Mouse (Mus musculus) MEL (cell line): ENCODE measurements around the gene Synpo2. TPM values are rescaled to one million over a fixed set of nuclear protein-coding genes. Genes with fewer than 3 reads are reported as not detected.

Source experiments
- DNase-seq: peaks from one replicate; pipeline ENCODE4 v3.0.0; 2011; ENCODE audit warnings: low read depth, low spot score
- H3K27ac ChIP-seq: 2 replicates; pipeline ENCODE4 v1.5.1; 2012; ENCODE audit warnings: low read depth, mild to moderate bottlenecking, control low read depth, low read length, moderate library complexity; ENCODE audit not compliant: control insufficient read depth
- H3K27me3 ChIP-seq, 2 experiments: fragments of 150-350 bp in 1 of 2; sonication (generic) in 1 of 2; 2 replicates each; pipeline ENCODE4 v1.6.1; 2012; ENCODE audit warnings: low read length in 2 of 2, mild to moderate bottlenecking in 2 of 2, improper control_type of control experiment in 1 of 2, moderate library complexity in 1 of 2; ENCODE audit not compliant: insufficient read depth in 2 of 2, control insufficient read depth in 1 of 2
- H3K36me3 ChIP-seq, 2 experiments: 2 replicates each; pipeline ENCODE4 v1.6.1; 2012 to 2014; ENCODE audit warnings: low read length in 2 of 2, improper control_type of control experiment in 1 of 2, inconsistent platforms in 1 of 2, mild to moderate bottlenecking in 1 of 2; ENCODE audit not compliant: insufficient read depth in 2 of 2, control insufficient read depth in 1 of 2
- H3K4me1 ChIP-seq, 2 experiments: fragments of 150-350 bp in 1 of 2; sonication (generic) in 1 of 2; 2 replicates each; pipeline ENCODE4 v1.6.1; 2012; ENCODE audit warnings: low read length in 2 of 2, improper control_type of control experiment in 1 of 2, mild to moderate bottlenecking in 1 of 2; ENCODE audit not compliant: insufficient read depth in 2 of 2, control insufficient read depth in 1 of 2
- H3K4me3 ChIP-seq, 2 experiments: fragments of 150-350 bp in 1 of 2; sonication (generic) in 1 of 2; 2 replicates each; pipeline ENCODE4 v1.5.1; 2012; ENCODE audit warnings: low read depth in 2 of 2, low read length in 2 of 2, mild to moderate bottlenecking in 2 of 2, moderate library complexity in 2 of 2, control low read depth in 1 of 2, improper control_type of control experiment in 1 of 2; ENCODE audit not compliant: control insufficient read depth in 1 of 2, insufficient read depth in 1 of 2
- H3K79me2 ChIP-seq: 2 replicates; pipeline ENCODE4 v1.6.1; 2012; ENCODE audit warnings: mild to moderate bottlenecking, low read length, moderate library complexity; ENCODE audit not compliant: control insufficient read depth, poor library complexity, insufficient read depth
- H3K9ac ChIP-seq: 2 replicates; pipeline ENCODE4 v1.6.1; 2012; ENCODE audit warnings: low read depth, mild to moderate bottlenecking, control low read depth, low read length, moderate library complexity; ENCODE audit not compliant: control insufficient read depth, poor library complexity, severe bottlenecking
- H3K9me3 ChIP-seq: fragments of 150-350 bp; sonication (generic); replicated peaks from 2 replicates; pipeline ENCODE4 v1.6.1; 2012; ENCODE audit warnings: mild to moderate bottlenecking, low read length, improper control_type of control experiment, moderate library complexity; ENCODE audit not compliant: insufficient read depth
- BHLHE40 ChIP-seq: IDR thresholded peaks from 2 replicates; pipeline ENCODE4 v1.6.1; 2012; ENCODE audit warnings: low read depth, mild to moderate bottlenecking, inconsistent platforms, low read length, improper control_type of control experiment, borderline replicate concordance
- CHD1 ChIP-seq: IDR thresholded peaks from 2 replicates; pipeline ENCODE4 v1.6.1; 2012; ENCODE audit warnings: low read depth, mild to moderate bottlenecking, inconsistent platforms, low read length, improper control_type of control experiment
- CHD2 ChIP-seq: IDR thresholded peaks from 2 replicates; pipeline ENCODE4 v1.6.1; 2011; ENCODE audit warnings: low read length, improper control_type of control experiment
- E2F4 ChIP-seq: IDR thresholded peaks from 2 replicates; pipeline ENCODE4 v1.6.1; 2011; ENCODE audit warnings: low read depth, low read length, improper control_type of control experiment, borderline replicate concordance
- EP300 ChIP-seq, 2 experiments: IDR thresholded peaks; 2 replicates each; pipeline ENCODE4 v1.6.1; 2011; ENCODE audit warnings: improper control_type of control experiment in 2 of 2, low read length in 2 of 2, low read depth in 1 of 2, mild to moderate bottlenecking in 1 of 2
- ETS1 ChIP-seq: IDR thresholded peaks from 2 replicates; pipeline ENCODE4 v1.6.1; 2012; ENCODE audit warnings: low read depth, mild to moderate bottlenecking, inconsistent platforms, low read length, improper control_type of control experiment, moderate library complexity
- GABPA ChIP-seq: IDR thresholded peaks from 2 replicates; pipeline ENCODE4 v1.6.1; 2012; ENCODE audit warnings: low read depth, mild to moderate bottlenecking, inconsistent platforms, low read length, improper control_type of control experiment, moderate library complexity
- GATA1 ChIP-seq: IDR thresholded peaks from 2 replicates; pipeline ENCODE4 v1.6.1; 2011; ENCODE audit warnings: low read depth, low read length, improper control_type of control experiment
- HCFC1 ChIP-seq: IDR thresholded peaks from 2 replicates; pipeline ENCODE4 v1.6.1; 2012; ENCODE audit warnings: low read depth, mild to moderate bottlenecking, inconsistent platforms, low read length, improper control_type of control experiment, moderate library complexity
- KAT2A ChIP-seq: conservative IDR thresholded peaks from 2 replicates; pipeline ENCODE4 v1.6.1; 2012; ENCODE audit warnings: low read depth, low read length, improper control_type of control experiment, inconsistent platforms
- MAFK ChIP-seq: IDR thresholded peaks from 2 replicates; pipeline ENCODE4 v1.6.1; 2011; ENCODE audit warnings: low read depth, mild to moderate bottlenecking, low read length, improper control_type of control experiment, borderline replicate concordance
- MAX ChIP-seq: IDR thresholded peaks from 2 replicates; pipeline ENCODE4 v1.6.1; 2011; ENCODE audit warnings: low read length, improper control_type of control experiment
- NELFE ChIP-seq: IDR thresholded peaks from 2 replicates; pipeline ENCODE4 v1.6.1; 2011; ENCODE audit warnings: low read depth, low read length, improper control_type of control experiment
- NRF1 ChIP-seq: IDR thresholded peaks from 2 replicates; pipeline ENCODE4 v1.6.1; 2014; ENCODE audit warnings: low read depth, mild to moderate bottlenecking, inconsistent platforms, low read length, improper control_type of control experiment, moderate library complexity; ENCODE audit not compliant: poor library complexity, insufficient read depth, severe bottlenecking
- POLR2AphosphoS5 ChIP-seq: IDR thresholded peaks from 2 replicates; pipeline ENCODE4 v1.6.1; 2012; ENCODE audit warnings: low read depth, borderline replicate concordance, mild to moderate bottlenecking, inconsistent platforms, low read length, moderate library complexity, mixed read lengths
- RAD21 ChIP-seq: IDR thresholded peaks from 2 replicates; pipeline ENCODE4 v1.6.1; 2011; ENCODE audit warnings: mild to moderate bottlenecking, low read depth, low read length, improper control_type of control experiment
- TAL1 ChIP-seq: IDR thresholded peaks from 2 replicates; pipeline ENCODE4 v1.6.1; 2012; ENCODE audit warnings: mild to moderate bottlenecking, inconsistent platforms, low read length, moderate library complexity, mixed read lengths
- TBP ChIP-seq: IDR thresholded peaks from 2 replicates; pipeline ENCODE4 v1.8.0; 2011; ENCODE audit warnings: low read depth, low read length, improper control_type of control experiment
- UBTF ChIP-seq: IDR thresholded peaks from 2 replicates; pipeline ENCODE4 v1.6.1; 2012; ENCODE audit warnings: low read depth, mild to moderate bottlenecking, inconsistent platforms, low read length, improper control_type of control experiment, moderate library complexity, borderline replicate concordance; ENCODE audit not compliant: insufficient read depth
- USF2 ChIP-seq, 2 experiments: IDR thresholded peaks; 2 replicates each; pipeline ENCODE4 v1.6.1; 2011 to 2012; ENCODE audit warnings: improper control_type of control experiment in 2 of 2, low read length in 2 of 2, borderline replicate concordance in 1 of 2, inconsistent platforms in 1 of 2, low read depth in 1 of 2, mild to moderate bottlenecking in 1 of 2; ENCODE audit not compliant: insufficient read depth in 1 of 2
- ZC3H11A ChIP-seq: IDR thresholded peaks from 2 replicates; pipeline ENCODE4 v1.6.1; 2012; ENCODE audit warnings: low read depth, mild to moderate bottlenecking, inconsistent platforms, low read length, improper control_type of control experiment
- ZKSCAN1 ChIP-seq: IDR thresholded peaks from 2 replicates; pipeline ENCODE4 v1.6.1; 2012; ENCODE audit warnings: low read depth, mild to moderate bottlenecking, inconsistent platforms, low read length, improper control_type of control experiment, moderate library complexity
- ZMIZ1 ChIP-seq: IDR thresholded peaks from 2 replicates; pipeline ENCODE4 v1.6.1; 2012; ENCODE audit warnings: low read depth, mild to moderate bottlenecking, inconsistent platforms, low read length, improper control_type of control experiment, moderate library complexity
- polyA plus RNA-seq, 2 experiments: library from polyadenylated mRNA; stranded (reverse) in 1 of 2; unstranded in 1 of 2; fragments of >175 nt in 1 of 2; fragments of >200 nt in 1 of 2; gene quantifications; 2 replicates each; pipeline versions ENCODE4 v1.2.1 to v1.2.4; 2012; ENCODE audit warnings: low replicate concordance in 2 of 2, low read depth in 1 of 2; ENCODE audit not compliant: insufficient read length in 2 of 2, insufficient read depth in 1 of 2, missing spikeins in 1 of 2
- total RNA-seq: library from RNA; depleted of rRNA; stranded (reverse); fragments of 300-350 nt; gene quantifications from 2 replicates; pipeline ENCODE4 v1.2.3, GENCODE M21; 2012

Gene Synpo2
- total and polyA plus RNA-seq, 3 experiments, result 0.04 TPM; not detected in 2

GRCm38 (mm10) chr3:123114001-123114635 is 121.8 kb downstream of the Synpo2 start:
- H3K9me3 ChIP-seq, result no peaks in the 10 kb centered on the region
- TF ChIP-seq EP300 (IDR thresholded peaks at IDR 0.05; ENCODE audit: low read depth in 1 of 2, low read length in 2 of 2) (no peak), TAL1 (no peak), MAX (no peak), UBTF (no peak), ETS1 (no peak), POLR2AphosphoS5 (no peak), E2F4 (no peak), BHLHE40 (no peak), ZKSCAN1 (no peak), USF2 (IDR thresholded peaks at IDR 0.05; ENCODE audit: borderline replicate concordance in 1 of 2, insufficient read depth in 1 of 2, low read depth in 1 of 2, low read length in 2 of 2) (no peak), NELFE (no peak), CHD1 (no peak), CHD2 (no peak), GATA1 (no peak)
- no peaks in the 10 kb centered on the region for H3K79me2 ChIP-seq
- H3K36me3 ChIP-seq, result no peaks in the 10 kb centered on the region
- H3K27ac ChIP-seq, result no peak overlapping the region
- no peak overlapping the region for H3K9ac ChIP-seq
- no peaks in the 10 kb centered on the region for H3K4me1 ChIP-seq
- peak; percentile 7 for DNase-seq
- H3K27me3 ChIP-seq, result no peaks in the 10 kb centered on the region; a peak in 1 of 4 replicates
- no peak overlapping the region for H3K4me3 ChIP-seq

- H3K27ac ChIP-seq, result no peak overlapping the region
- no peaks in the 10 kb centered on the region for H3K36me3 ChIP-seq
- no peak for TF ChIP-seq HCFC1
- no peak for TF ChIP-seq RAD21
- no peak for TF ChIP-seq E2F4
- no peak for TF ChIP-seq ZC3H11A
- no peak for TF ChIP-seq MAFK
- TF ChIP-seq ZMIZ1, result no peak
- no peak for TF ChIP-seq GABPA
- no peak for TF ChIP-seq KAT2A
- no peak for TF ChIP-seq NRF1
- no peak for TF ChIP-seq TBP
- no peak for TF ChIP-seq UBTF
- TF ChIP-seq ZKSCAN1, result no peak
- TF ChIP-seq, all 39 proteins: peak for 0
- no peaks in the 10 kb centered on the region for H3K79me2 ChIP-seq
- H3K4me3 ChIP-seq, result no peak overlapping the region
- no peaks in the 10 kb centered on the region; a peak in 1 of 4 replicates for H3K27me3 ChIP-seq
- DNase-seq, result no peak
- no peaks in the 10 kb centered on the region for H3K9me3 ChIP-seq
- H3K9ac ChIP-seq, result no peak overlapping the region
- H3K4me1 ChIP-seq, result no peaks in the 10 kb centered on the region
These were observed 123.2 kb downstream of the Synpo2 start for GRCm38 (mm10) chr3:123112781-123113180.
